Mouse (Mus musculus): ENCODE measurements at regions not wholly inside any gene's neighbourhood (a gene's known extent, or its start where the extent isn't known, plus 50 kb on each side); places are given as distances from the start of the nearest gene placed in this dataset.
A peak's percentile ranks its signal among the peaks of the same experiment; 100 is the strongest.

DNA sequence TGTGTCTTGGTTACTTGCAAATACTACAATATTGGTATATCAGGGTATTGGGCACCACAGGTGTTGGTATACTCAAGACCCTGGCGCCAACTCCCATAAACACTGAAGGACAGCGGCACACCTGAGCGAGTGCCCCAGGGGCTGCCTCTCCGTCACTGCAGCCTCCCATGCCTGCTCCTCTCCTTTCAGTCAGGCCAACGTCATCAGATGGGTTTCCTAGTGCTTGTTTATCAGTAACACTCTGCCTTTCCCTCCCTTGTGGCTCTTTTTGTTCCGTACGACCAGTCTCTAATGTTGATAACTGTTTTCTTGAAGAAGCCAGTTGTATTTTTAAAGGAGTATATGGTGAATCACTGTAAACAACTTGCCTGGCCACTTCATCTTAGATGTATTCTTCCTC, 129.4 kb downstream of the Pdgfra start:
- H3K27ac ChIP-seq (replicated peaks): no peak overlapping the region
- no peaks in the 10 kb centered on the region for H3K27me3 ChIP-seq
- no peaks in the 10 kb centered on the region for H3K36me3 ChIP-seq
- WGBS: 85% methylated on average over 7 of the region's 7 CpGs
- no peak overlapping the region for H3K4me3 ChIP-seq
- H3K9ac ChIP-seq: no peak overlapping the region
- H3K4me2 ChIP-seq: no peak overlapping the region
- no peaks in the 10 kb centered on the region; the same call in 1 of the 2 replicates for H3K4me1 ChIP-seq (replicated peaks)
- ATAC-seq (ENCODE audit: low FRiP score, low read depth): no peak
- H3K9me3 ChIP-seq: no peaks in the 10 kb centered on the region

DNA sequence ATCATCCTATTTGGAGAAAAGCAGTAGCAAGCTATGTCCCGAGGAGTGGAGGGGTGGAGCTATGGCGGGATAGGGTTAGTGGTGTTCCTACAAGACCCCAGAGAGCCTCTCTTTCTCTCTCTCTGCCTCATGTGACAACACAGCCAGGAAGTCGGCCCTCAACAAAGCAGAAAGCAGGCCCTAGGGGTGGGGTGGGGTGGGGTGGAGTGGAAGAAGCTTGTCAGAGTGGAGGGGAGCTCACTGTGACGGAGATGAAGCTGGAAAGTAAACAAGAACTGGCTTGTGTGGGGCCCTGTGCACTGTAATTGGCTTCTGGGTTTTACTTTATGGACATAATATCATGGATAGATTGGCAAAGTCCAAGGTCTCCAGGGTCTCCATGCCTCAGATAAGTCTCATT, 130.5 kb downstream of the Pdgfra start:
- H3K9me3 ChIP-seq: no peaks in the 10 kb centered on the region
- H3K4me1 ChIP-seq (replicated peaks): no peaks in the 10 kb centered on the region; the same call in 1 of the 2 replicates
- H3K27me3 ChIP-seq: no peaks in the 10 kb centered on the region
- no peaks in the 10 kb centered on the region for H3K36me3 ChIP-seq
- H3K4me3 ChIP-seq: no peak overlapping the region
- no peak overlapping the region for H3K9ac ChIP-seq
- no peak overlapping the region for H3K4me2 ChIP-seq
- H3K27ac ChIP-seq (replicated peaks): no peak overlapping the region
- ATAC-seq (ENCODE audit: low FRiP score, low read depth): no peak
- WGBS: 62% methylated on average over 4 of the region's 4 CpGs

DNA sequence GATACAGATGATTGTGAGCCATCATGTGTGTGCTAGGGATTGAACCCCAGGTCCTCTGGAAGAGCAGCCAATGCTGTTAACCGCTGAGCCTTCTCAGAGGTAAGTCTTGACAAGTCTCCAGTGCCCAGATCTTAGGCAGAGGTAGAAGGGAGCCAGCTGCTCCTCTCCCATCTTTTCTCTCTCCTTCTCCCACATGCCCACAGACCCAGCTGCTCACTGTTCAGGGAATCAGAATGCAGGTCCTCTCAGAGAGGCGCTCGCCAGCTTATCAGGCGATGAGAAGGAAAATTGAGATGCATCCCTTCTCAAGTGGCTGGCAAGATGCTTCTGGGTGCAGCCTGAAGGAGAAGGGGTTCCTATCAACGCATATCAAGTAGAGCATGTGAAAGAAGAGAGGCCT, 131.7 kb downstream of the Pdgfra start:
- WGBS: 53% methylated on average over 5 of the region's 5 CpGs
- H3K9ac ChIP-seq: no peak overlapping the region

DNA sequence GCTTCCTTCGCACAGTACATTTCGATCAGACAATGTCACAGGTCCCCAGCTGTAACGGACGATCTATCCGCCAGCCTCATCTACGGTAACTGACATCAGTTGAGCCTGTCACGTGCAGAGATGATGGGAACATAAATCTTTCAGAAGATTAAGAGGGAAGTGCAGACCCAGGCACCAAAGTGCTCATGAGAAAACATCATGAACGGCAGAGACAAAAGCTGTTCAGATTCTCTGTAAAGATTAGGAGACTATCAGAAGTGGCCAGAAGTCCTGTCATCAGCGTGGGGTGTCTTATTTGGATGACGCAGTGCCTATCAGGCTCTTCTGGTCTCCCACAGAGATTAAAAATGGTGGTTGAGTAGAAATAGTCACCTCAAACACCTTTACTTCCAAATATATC, 133.9 kb downstream of the Pdgfra start:
- Histone ChIP-seq H3K36me3 (no peaks in the 10 kb centered on the region), H3K4me3 (no peak overlapping the region), H3K9me3 (no peaks in the 10 kb centered on the region), H3K9ac (no peak overlapping the region), H3K4me2 (no peak overlapping the region), H3K27me3 (no peaks in the 10 kb centered on the region), H3K27ac (replicated peaks) (no peak overlapping the region), H3K4me1 (replicated peaks) (no peaks in the 10 kb centered on the region; the same call in 1 of the 2 replicates)
- ATAC-seq (ENCODE audit: low FRiP score, low read depth): no peak
- WGBS: 50% methylated on average over 10 of the region's 10 CpGs

More for the DNA sequence above, 131.7 kb downstream of the Pdgfra start:
- Histone ChIP-seq H3K27me3 (no peaks in the 10 kb centered on the region), H3K9me3 (no peaks in the 10 kb centered on the region), H3K4me3 (no peak overlapping the region), H3K27ac (replicated peaks) (no peak overlapping the region), H3K36me3 (no peaks in the 10 kb centered on the region), H3K4me1 (replicated peaks) (no peaks in the 10 kb centered on the region; the same call in 1 of the 2 replicates), H3K4me2 (no peak overlapping the region)
- no peak for ATAC-seq (ENCODE audit: low FRiP score, low read depth)

DNA sequence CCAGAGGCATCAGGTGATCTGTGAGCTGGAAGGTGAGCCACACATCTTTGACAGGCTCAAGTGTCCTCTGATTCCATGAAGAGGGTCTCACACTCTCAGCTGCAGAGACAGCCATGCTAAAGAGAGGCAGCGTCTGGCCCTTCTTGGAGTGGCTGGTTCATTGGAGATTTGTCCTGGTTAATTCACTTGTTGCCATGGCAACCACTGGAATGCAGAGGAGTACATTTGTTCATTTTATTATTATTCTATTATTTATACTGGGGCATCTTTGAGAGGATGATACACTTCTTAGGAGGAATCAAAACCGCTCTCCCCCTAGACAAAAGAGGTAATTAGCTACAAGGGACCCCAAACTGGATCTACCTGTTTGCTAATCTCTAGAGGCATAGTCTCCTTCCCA, 143.6 kb downstream of the Pdgfra start:
- peaks cover 10% of the 10 kb centered on the region; the same call in 1 of the 2 replicates for H3K4me1 ChIP-seq (replicated peaks)
- no peaks in the 10 kb centered on the region for H3K36me3 ChIP-seq
- ATAC-seq (ENCODE audit: low FRiP score, low read depth): peak; percentile 27; the same call in 1 of the 2 replicates
- no peaks in the 10 kb centered on the region for H3K27me3 ChIP-seq
- H3K27ac ChIP-seq (replicated peaks): peak overlapping the region; percentile 4; the same call in 1 of the 2 replicates
- WGBS: 56% methylated on average over 2 of the region's 2 CpGs
- no peak overlapping the region for H3K4me2 ChIP-seq
- no peaks in the 10 kb centered on the region for H3K9me3 ChIP-seq
- H3K9ac ChIP-seq: no peak overlapping the region
- H3K4me3 ChIP-seq: no peak overlapping the region

DNA sequence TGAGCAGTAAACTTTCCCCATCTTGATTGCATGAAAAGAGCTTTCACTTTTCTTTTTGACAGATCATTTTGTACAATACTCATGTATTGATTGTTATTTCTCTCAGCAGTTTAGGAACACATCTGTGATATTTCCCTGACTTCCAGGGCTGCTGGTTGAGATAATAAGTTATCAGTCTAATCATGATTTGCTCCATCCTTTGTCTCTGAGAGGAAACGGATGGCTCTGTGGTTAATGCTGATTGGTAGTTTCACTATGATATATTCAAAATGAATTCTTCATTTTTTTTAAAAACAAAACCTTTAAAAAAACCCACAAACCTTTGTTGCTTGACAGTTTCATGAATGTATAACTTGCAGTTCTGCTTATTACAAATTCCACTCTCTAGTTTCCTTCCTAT, 160.8 kb downstream of the Pdgfra start:
- H3K9ac ChIP-seq: no peak overlapping the region
- no peak overlapping the region for H3K4me2 ChIP-seq
- no peaks in the 10 kb centered on the region for H3K36me3 ChIP-seq
- H3K27me3 ChIP-seq: no peaks in the 10 kb centered on the region
- ATAC-seq (ENCODE audit: low FRiP score, low read depth): no peak
- no peak overlapping the region for H3K4me3 ChIP-seq
- no peak overlapping the region for H3K27ac ChIP-seq (replicated peaks)
- 79% methylated on average over 1 of the region's 1 CpGs for WGBS
- H3K4me1 ChIP-seq (replicated peaks): no peaks in the 10 kb centered on the region
- H3K9me3 ChIP-seq: no peaks in the 10 kb centered on the region

DNA sequence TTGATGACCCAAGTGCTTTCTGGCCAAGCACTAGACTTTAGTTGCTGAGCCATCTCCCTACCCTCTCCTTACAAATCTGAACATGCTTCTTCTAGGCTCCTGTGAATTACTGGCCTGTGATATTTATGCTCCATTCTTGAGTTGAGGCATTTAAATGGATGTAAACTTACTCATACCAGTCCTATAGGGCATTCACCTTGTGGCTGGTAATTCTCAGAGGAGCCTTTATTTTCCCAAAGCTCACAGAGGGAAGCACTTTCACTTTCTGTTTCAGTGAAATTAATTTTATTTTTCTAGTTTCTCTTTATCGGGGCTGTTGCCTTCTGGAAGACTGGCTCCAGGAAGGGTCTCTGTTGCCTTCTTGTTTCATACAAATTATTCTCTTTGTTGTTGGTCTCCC, 163.9 kb downstream of the Pdgfra start:
- H3K4me2 ChIP-seq: no peak overlapping the region
- no peaks in the 10 kb centered on the region for H3K36me3 ChIP-seq
- no peak overlapping the region for H3K4me3 ChIP-seq
- H3K4me1 ChIP-seq (replicated peaks): no peaks in the 10 kb centered on the region
- H3K27me3 ChIP-seq: no peaks in the 10 kb centered on the region
- ATAC-seq (ENCODE audit: low FRiP score, low read depth): no peak
- no peak overlapping the region for H3K9ac ChIP-seq
- no peaks in the 10 kb centered on the region for H3K9me3 ChIP-seq
- 77% methylated on average over 1 of the region's 1 CpGs for WGBS
- H3K27ac ChIP-seq (replicated peaks): no peak overlapping the region

DNA sequence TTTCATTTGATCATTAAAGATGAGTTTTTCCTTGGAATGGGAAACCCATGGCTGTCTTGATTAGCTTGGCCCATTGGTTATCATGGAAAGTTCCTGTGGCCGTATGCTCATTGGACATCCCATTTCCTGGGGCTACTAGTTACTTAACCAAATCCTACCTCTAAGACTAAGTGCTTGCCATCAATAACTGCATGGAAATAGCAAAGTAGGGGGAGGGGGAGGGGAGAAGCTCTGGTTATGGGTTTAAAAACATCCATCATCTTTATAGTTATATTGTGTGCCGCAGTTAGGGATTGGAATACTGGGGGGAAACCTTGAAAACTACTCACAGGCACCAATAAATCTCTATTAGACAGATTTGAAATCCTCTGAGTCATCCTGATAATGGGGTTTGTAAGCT, 168.4 kb downstream of the Pdgfra start:
- no peaks in the 10 kb centered on the region for H3K4me1 ChIP-seq (replicated peaks)
- H3K9ac ChIP-seq: no peak overlapping the region
- H3K27me3 ChIP-seq: no peaks in the 10 kb centered on the region
- H3K4me3 ChIP-seq: no peak overlapping the region
- no peak overlapping the region for H3K4me2 ChIP-seq
- no peak overlapping the region for H3K27ac ChIP-seq (replicated peaks)
- no peak for ATAC-seq (ENCODE audit: low FRiP score, low read depth)
- no peaks in the 10 kb centered on the region for H3K36me3 ChIP-seq
- 88% methylated on average over 2 of the region's 2 CpGs for WGBS
- H3K9me3 ChIP-seq: no peaks in the 10 kb centered on the region

DNA sequence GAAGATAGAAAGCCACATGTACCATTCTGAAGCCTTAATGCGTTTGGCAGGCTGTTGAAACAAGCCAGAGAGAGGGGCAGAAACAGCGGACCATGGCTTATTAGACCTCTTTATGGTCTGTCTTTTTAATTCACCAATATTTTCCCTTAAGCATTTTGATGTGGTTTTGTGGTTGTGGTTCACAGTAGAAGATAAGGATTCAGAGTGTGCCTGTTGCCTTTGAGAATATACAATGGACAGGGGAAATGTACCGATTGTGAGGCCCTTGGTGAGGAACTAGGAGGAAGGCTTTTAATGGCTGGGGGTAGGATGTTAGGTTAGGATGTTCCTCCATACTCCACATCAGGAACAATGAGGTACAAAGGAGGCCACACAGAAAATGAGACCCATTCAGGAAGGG, 182.0 kb downstream of the Pdgfra start:
- peaks cover 7% of the 10 kb centered on the region; the same call in 1 of the 2 replicates for H3K4me1 ChIP-seq (replicated peaks)
- H3K27ac ChIP-seq (replicated peaks): no peak overlapping the region
- H3K36me3 ChIP-seq: no peaks in the 10 kb centered on the region
- no peak for ATAC-seq (ENCODE audit: low FRiP score, low read depth)
- no peaks in the 10 kb centered on the region for H3K27me3 ChIP-seq
- no peak overlapping the region for H3K9ac ChIP-seq
- no peak overlapping the region for H3K4me2 ChIP-seq
- H3K4me3 ChIP-seq: no peak overlapping the region
- H3K9me3 ChIP-seq: no peaks in the 10 kb centered on the region
- 90% methylated on average over 3 of the region's 3 CpGs for WGBS

DNA sequence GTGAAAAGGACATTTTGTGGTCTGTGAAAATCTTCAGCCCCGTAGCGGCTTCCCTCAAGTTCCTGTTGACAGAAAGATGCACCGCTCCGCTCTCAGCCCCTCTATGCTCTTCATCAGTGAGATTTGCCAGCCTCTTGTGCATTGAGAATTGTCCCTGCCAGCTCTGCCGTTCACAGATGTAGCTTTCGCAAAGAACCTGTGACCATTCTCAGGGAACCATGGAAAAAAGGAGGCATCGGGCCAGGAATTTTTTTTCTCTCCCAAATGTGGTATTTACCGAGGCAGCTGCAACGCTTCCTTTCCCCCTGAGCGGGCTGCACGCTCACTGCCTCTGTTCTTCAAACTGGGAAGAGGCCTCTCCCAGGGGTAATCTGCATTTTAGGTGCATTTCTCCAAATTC, 184.4 kb downstream of the Pdgfra start:
- no peak overlapping the region for H3K4me2 ChIP-seq
- no peak overlapping the region for H3K4me3 ChIP-seq
- no peaks in the 10 kb centered on the region for H3K9me3 ChIP-seq
- no peaks in the 10 kb centered on the region for H3K36me3 ChIP-seq
- H3K4me1 ChIP-seq (replicated peaks): peaks cover 7% of the 10 kb centered on the region; the same call in 1 of the 2 replicates
- peak overlapping the region; percentile 29; the same call in 1 of the 2 replicates for H3K27ac ChIP-seq (replicated peaks)
- WGBS: 44% methylated on average over 11 of the region's 11 CpGs
- no peak for ATAC-seq (ENCODE audit: low FRiP score, low read depth)
- H3K27me3 ChIP-seq: no peaks in the 10 kb centered on the region
- no peak overlapping the region for H3K9ac ChIP-seq

DNA sequence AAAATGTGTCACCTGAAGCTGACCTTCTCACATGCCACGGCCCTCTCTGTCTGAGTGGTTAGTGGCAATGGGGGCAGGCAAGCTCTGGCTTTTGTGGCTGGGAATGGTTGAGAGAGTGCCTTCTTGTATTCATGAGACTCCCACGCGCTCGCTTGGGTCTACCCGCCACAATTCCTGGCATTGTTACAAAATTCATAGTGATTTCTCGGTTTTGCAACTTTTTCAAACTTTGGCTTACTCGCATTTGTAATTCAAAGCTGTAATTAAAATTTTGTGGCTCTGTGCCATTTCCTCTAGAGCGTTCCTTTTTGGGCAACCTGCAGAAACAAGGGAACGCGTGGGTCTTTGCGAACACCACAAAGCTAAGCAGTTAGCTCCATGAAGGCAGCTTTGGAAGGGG, 186.3 kb downstream of the Pdgfra start:
- H3K9ac ChIP-seq: no peak overlapping the region
- no peak for ATAC-seq (ENCODE audit: low FRiP score, low read depth)
- H3K9me3 ChIP-seq: no peaks in the 10 kb centered on the region
- WGBS: 86% methylated on average over 11 of the region's 11 CpGs
- no peak overlapping the region for H3K4me3 ChIP-seq
- H3K27me3 ChIP-seq: no peaks in the 10 kb centered on the region
- no peak overlapping the region for H3K27ac ChIP-seq (replicated peaks)
- H3K4me2 ChIP-seq: no peak overlapping the region
- no peaks in the 10 kb centered on the region for H3K36me3 ChIP-seq
- peaks cover 7% of the 10 kb centered on the region; the same call in 1 of the 2 replicates for H3K4me1 ChIP-seq (replicated peaks)

DNA sequence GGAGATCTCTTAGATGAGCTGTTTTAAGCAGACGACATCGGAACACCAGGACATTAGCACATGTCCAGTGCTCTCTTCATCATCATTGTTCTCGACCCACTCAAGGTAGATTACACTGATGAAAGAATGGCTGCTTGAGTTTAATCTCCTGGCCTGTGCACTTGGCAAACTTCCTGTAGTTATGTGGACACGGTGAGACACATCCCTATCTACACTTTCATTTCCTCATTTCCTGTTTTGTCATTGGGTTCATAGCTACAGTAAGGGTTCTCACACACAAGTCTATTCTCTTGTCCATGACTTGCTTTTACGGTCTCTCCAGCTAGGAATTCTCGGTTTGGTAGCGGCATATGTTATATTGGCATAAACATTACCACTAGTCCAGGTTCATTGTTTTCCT, 190.5 kb downstream of the Pdgfra start:
- no peak overlapping the region for H3K27ac ChIP-seq (replicated peaks)

More for the DNA sequence above, 190.5 kb downstream of the Pdgfra start:
- no peak for ATAC-seq (ENCODE audit: low FRiP score, low read depth)
- Histone ChIP-seq H3K36me3 (no peaks in the 10 kb centered on the region), H3K9ac (no peak overlapping the region), H3K9me3 (no peaks in the 10 kb centered on the region), H3K4me2 (no peak overlapping the region), H3K27me3 (no peaks in the 10 kb centered on the region), H3K4me1 (replicated peaks) (no peaks in the 10 kb centered on the region), H3K4me3 (no peak overlapping the region)
- 94% methylated on average over 7 of the region's 7 CpGs for WGBS

Measured in hindbrain, embryonic 15.5 days (tissue).